Mouse (Mus musculus): ENCODE results near the gene Sfmbt1. TPM values are rescaled to one million over a fixed set of nuclear protein-coding genes. Genes with fewer than 3 reads are reported as not detected.

Gene Sfmbt1
- total RNA-seq, 2 experiments from 2014 or later, result 20.4 to 20.7 TPM

- DNase-seq, result no peak
These were observed 111.8 kb downstream of the Sfmbt1 start for GRCm38 (mm10) chr14:30826174-30827140.

GRCm38 (mm10) chr14:30827480-30827879 lies 112.8 kb downstream of the Sfmbt1 start:
- DNase-seq, result no peak

GRCm38 (mm10) chr14:30828077-30828476 lies 113.4 kb downstream of the Sfmbt1 start:
- DNase-seq, result no peak

- DNase-seq, result peak; percentile 65
These were observed 114.2 kb downstream of the Sfmbt1 start for GRCm38 (mm10) chr14:30828635-30829460.

- no peak for DNase-seq
These were observed 122.9 kb downstream of the Sfmbt1 start for GRCm38 (mm10) chr14:30837416-30837996.

GRCm38 (mm10) chr14:30843701-30844100 lies 129.1 kb downstream of the Sfmbt1 start:
- DNase-seq, result no peak

- no peak for DNase-seq
These were observed 135.9 kb downstream of the Sfmbt1 start for GRCm38 (mm10) chr14:30850504-30850903.

- no peak for DNase-seq
These were observed 137.7 kb downstream of the Sfmbt1 start for GRCm38 (mm10) chr14:30852325-30852724.

- no peak for DNase-seq
These were observed 140.7 kb downstream of the Sfmbt1 start for GRCm38 (mm10) chr14:30855316-30855715.

- DNase-seq, result no peak
These were observed 142.3 kb downstream of the Sfmbt1 start for GRCm38 (mm10) chr14:30856885-30857507.

- no peak for DNase-seq
These were observed 143.3 kb downstream of the Sfmbt1 start for GRCm38 (mm10) chr14:30857990-30858389.

- DNase-seq, result no peak
These were observed 146.9 kb downstream of the Sfmbt1 start for GRCm38 (mm10) chr14:30861421-30862125.

- DNase-seq, result no peak
These were observed 147.7 kb downstream of the Sfmbt1 start for GRCm38 (mm10) chr14:30862368-30862767.

GRCm38 (mm10) chr14:30865311-30865710 lies 150.7 kb downstream of the Sfmbt1 start:
- DNase-seq, result no peak

GRCm38 (mm10) chr14:30867042-30867441 lies 152.4 kb downstream of the Sfmbt1 start:
- DNase-seq, result peak; percentile 87

GRCm38 (mm10) chr14:30868826-30869225 lies 154.2 kb downstream of the Sfmbt1 start:
- DNase-seq, result no peak

- DNase-seq, result peak; percentile 47
These were observed 154.7 kb downstream of the Sfmbt1 start for GRCm38 (mm10) chr14:30869391-30869801.

- DNase-seq, result peak; percentile 56
These were observed 155.8 kb downstream of the Sfmbt1 start for GRCm38 (mm10) chr14:30870206-30871147.
